Mouse (Mus musculus): ENCODE measurements at regions not wholly inside any gene's neighbourhood (a gene's known extent, or its start where the extent isn't known, plus 50 kb on each side); places are given as distances from the start of the nearest gene placed in this dataset.

- Histone ChIP-seq H3K4me2 (replicated peaks) (no peak overlapping the region), H3K27me3 (no peaks in the 10 kb centered on the region), H3K4me1 (no peaks in the 10 kb centered on the region), H3K9ac (no peak overlapping the region), H3K27ac (no peak overlapping the region), H3K36me3 (no peaks in the 10 kb centered on the region), H3K4me3 (no peak overlapping the region), H3K9me3 (no peaks in the 10 kb centered on the region)
- no peak for ATAC-seq (ENCODE audit: insufficient number of reproducible peaks, insufficient read depth, low FRiP score, low TSS enrichment)
- 64% methylated on average over 5 of the region's 5 CpGs for WGBS
Measured at GRCm38 (mm10) chr5:78621987-78622854, 1214.4 kb upstream of the Igfbp7 start.

GRCm38 (mm10) chr5:78608317-78608716 lies 1200.5 kb upstream of the Igfbp7 start:
- no peak for ATAC-seq (ENCODE audit: insufficient number of reproducible peaks, insufficient read depth, low FRiP score, low TSS enrichment)
- Histone ChIP-seq H3K27me3 (no peaks in the 10 kb centered on the region), H3K9me3 (no peaks in the 10 kb centered on the region), H3K4me2 (replicated peaks) (no peak overlapping the region), H3K4me3 (no peak overlapping the region), H3K36me3 (no peaks in the 10 kb centered on the region), H3K9ac (no peak overlapping the region), H3K4me1 (no peaks in the 10 kb centered on the region), H3K27ac (no peak overlapping the region)
- 74% methylated on average over 4 of the region's 4 CpGs for WGBS

DNA sequence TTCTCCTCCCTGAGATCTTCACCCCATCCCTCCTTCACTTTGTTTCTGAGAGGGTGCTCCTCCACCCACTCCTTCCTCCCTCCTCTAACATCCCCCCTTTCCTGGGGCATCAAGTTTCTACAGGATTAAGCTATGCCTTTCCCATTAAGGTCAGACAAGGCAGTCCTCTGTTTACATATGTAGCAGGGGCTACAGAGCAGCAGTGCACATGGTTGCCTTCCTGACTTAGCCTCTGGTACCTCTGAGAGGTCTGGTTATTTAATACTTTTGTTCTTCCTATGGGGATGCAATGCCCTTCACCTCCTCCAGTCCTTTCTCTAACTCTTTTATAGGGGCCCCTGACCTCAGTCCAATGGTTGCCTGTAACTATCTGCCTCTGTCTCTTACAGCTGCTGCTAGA lies 1194.8 kb upstream of the Igfbp7 start:
- Histone ChIP-seq H3K9me3 (no peaks in the 10 kb centered on the region), H3K9ac (no peak overlapping the region), H3K27ac (no peak overlapping the region), H3K27me3 (no peaks in the 10 kb centered on the region), H3K36me3 (no peaks in the 10 kb centered on the region), H3K4me3 (no peak overlapping the region), H3K4me1 (peaks cover 4% of the 10 kb centered on the region), H3K4me2 (replicated peaks) (no peak overlapping the region)
- 0 out of 2 replicates have a peak, but pooled peaks have one; percentile 10 for ATAC-seq (ENCODE audit: insufficient number of reproducible peaks, insufficient read depth, low FRiP score, low TSS enrichment)

GRCm38 (mm10) chr5:78584823-78585222 lies 1177.0 kb upstream of the Igfbp7 start:
- Histone ChIP-seq H3K27me3 (no peaks in the 10 kb centered on the region), H3K9me3 (no peaks in the 10 kb centered on the region), H3K4me1 (no peaks in the 10 kb centered on the region), H3K36me3 (no peaks in the 10 kb centered on the region), H3K4me3 (no peak overlapping the region), H3K4me2 (replicated peaks) (no peak overlapping the region), H3K9ac (no peak overlapping the region), H3K27ac (no peak overlapping the region)
- ATAC-seq (ENCODE audit: insufficient number of reproducible peaks, insufficient read depth, low FRiP score, low TSS enrichment) = 0 out of 2 replicates have a peak, but pooled peaks have one; percentile 67
- WGBS = 65% methylated on average over 1 of the region's 1 CpGs

- no peak for ATAC-seq (ENCODE audit: insufficient number of reproducible peaks, insufficient read depth, low FRiP score, low TSS enrichment)
- no peak overlapping the region for H3K27ac ChIP-seq
- H3K4me2 ChIP-seq (replicated peaks) = no peak overlapping the region
- no peaks in the 10 kb centered on the region for H3K36me3 ChIP-seq
- no peaks in the 10 kb centered on the region for H3K4me1 ChIP-seq
- WGBS = 65% methylated on average over 1 of the region's 1 CpGs
- no peaks in the 10 kb centered on the region for H3K9me3 ChIP-seq
- no peak overlapping the region for H3K9ac ChIP-seq
- no peaks in the 10 kb centered on the region for H3K27me3 ChIP-seq
- no peak overlapping the region for H3K4me3 ChIP-seq
Measured at GRCm38 (mm10) chr5:78556946-78557345, 1149.1 kb upstream of the Igfbp7 start.

GRCm38 (mm10) chr5:78535308-78535707 lies 1127.5 kb upstream of the Igfbp7 start:
- Histone ChIP-seq H3K9me3 (no peaks in the 10 kb centered on the region), H3K9ac (no peak overlapping the region), H3K4me3 (no peak overlapping the region), H3K4me1 (no peaks in the 10 kb centered on the region), H3K27ac (no peak overlapping the region), H3K4me2 (replicated peaks) (no peak overlapping the region), H3K36me3 (no peaks in the 10 kb centered on the region), H3K27me3 (no peaks in the 10 kb centered on the region)
- no peak for ATAC-seq (ENCODE audit: insufficient number of reproducible peaks, insufficient read depth, low FRiP score, low TSS enrichment)

Data from embryonic facial prominence, embryonic 12.5 days (tissue).